Mouse (Mus musculus) testis, postnatal 14 days (tissue): ENCODE measurements around the gene Ap1s1.

Experiments
- DNase-seq: peaks from one replicate; pipeline ENCODE4 v3.0.0; 2021; ENCODE audit warnings: low spot score

The Ap1s1 gene

DNA sequence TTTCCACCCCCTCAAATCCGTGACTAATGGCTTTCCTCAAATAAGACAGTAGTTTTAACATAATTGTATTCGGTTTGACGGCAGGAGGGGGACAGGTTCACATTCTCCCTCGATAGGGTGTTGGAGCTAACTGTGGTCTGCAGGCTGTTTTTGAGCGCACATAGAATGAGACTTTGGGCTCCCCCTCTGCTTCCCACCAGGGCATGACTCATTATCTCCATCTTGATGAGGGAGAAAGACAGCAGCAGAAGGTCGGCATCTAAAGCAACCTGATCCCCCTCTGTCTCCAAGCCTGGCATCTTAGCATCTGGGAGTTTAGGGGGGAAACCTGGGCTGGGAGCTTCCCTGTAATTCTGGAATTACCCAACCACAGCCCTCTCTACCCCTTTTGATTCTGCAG, 19.5 kb upstream of the Ap1s1 start:
- no peak for DNase-seq

DNA sequence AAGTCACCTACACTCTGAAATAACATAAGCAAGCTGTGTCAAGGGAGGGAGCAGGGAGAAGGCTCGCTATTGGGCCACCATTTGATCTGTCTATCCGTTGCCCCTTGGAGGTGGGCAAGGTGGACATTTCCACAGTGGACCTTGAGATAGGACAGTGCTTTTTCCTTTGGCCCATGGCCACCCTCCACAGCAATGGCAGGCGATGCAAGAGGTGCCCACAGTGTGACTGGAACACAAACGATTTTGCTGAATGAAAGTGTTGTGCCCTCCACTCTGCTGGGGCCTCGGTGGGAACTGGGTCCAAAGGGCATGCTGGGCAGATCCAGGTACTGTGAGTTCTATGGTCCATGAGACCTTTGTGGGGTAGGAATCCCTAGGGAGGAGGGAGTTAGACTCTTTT, 16.7 kb upstream of the Ap1s1 start:
- no peak for DNase-seq

DNA sequence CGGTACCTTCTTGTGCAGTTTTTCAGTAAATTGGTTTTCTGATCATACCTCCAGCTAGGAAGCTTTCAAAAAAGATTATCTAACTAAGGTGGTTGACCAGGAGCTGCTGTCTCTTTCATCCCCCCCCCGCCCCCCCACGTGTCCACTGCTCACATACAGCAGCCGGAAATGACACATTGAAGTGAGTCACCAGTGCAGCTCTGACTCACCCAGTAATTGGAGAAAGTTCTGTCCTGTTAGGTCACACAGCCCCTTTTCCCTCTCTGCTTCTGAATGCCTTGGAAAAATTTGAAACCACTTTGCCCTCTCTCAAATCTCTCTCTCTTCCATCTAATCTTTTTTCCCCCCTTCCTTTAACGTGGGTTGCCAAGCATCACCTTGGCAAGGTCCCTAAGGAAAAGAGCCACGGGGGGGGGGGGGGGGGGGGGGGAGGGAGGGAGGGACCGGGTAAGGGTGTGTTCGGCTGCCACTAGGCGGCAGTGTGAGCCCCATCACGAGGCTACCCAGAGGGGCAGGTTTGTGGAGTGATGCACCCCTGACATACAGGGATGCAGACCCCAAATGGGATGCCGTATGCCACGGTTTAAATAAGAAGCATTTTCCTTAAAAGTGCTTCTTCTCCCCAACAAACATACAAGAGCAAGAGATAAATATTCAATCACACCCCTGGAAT, 16.0 kb upstream of the Ap1s1 start:
- no peak for DNase-seq

DNA sequence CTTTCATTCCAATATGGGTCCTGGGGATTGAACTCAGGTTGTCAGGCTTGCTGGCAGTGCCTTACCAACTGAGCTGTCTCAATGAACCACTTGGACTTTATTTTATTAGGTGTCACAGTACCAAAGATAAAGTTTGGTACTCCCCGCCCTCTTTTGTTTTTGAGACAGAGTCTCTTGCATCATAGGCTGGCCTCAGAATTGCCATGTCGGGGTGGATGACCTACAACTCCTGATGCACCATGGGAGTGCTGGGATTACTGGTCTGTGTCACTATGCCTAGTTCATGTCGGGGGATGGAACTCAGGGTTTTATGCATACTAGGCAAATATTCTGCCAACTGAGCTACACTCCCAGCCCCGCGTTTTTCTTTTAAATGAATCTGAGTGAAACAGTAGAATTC, 8.9 kb upstream of the Ap1s1 start:
- no peak for DNase-seq

DNA sequence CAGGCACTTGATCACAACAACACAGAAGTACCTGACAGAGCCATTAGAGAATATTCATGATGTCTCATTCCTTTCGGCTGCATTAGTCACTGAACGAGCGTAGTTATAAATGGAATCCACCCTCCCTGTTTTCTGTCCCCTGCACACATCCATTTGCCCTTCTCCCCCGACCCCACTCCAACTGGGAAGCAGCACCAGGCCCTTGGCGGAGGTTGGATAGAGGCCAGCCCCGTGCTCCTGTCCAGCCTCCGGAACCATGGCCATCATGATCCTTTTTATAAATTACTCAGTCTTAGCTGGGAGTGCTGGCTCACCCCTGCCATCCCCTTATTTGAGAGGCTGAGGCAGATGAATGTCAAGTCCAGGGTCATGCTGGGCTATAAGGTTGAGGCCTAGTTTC, 8.4 kb upstream of the Ap1s1 start:
- DNase-seq, result no peak

DNA sequence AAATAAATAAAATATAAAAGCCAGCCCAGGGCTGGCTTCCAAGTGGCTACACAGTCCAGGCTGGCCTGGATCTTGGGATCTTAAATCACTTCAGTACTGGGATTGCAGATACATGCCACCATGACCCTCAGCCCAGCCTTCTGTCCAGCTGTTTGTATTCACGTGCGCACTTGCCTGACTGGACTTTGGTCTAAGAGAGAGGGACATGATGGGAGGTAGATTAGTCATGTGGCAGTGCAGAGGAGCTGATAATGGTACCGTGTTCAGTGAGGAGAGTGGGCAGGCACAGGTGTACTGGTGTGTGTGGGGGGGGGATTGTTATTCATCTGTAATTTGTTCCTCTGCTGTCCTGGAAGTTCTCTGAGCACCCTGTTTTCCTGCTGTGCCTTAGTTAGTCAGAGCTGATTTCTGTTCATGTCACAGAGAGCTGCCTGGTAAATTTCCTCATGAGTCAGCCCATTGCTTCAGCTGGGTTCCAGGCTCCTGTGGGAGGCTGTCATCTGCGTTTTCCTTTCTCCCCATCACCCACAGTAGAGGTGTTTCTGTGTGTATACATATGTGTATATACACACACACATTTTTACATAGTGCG, 6.1 kb upstream of the Ap1s1 start:
- no peak for DNase-seq

DNA sequence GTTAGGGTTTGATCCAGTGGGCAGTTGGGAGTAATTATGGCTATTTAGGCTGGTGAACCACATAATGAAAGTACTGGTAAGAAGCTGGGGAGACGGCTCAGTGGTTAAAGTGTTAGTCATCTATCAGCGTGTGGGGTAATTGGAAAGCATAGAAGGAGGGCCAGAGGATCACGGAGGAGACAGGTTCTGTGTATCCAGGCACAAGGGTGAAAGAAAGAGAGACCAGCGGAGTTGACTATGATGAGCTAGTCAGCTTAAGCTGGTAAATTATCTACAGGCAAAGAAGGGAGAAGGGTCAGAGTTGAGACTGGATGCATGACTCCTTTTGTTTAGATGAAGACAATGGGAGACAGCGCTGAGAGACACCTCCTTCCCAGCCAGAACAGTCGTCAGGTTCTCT, 5.2 kb upstream of the Ap1s1 start:
- DNase-seq, result no peak

DNA sequence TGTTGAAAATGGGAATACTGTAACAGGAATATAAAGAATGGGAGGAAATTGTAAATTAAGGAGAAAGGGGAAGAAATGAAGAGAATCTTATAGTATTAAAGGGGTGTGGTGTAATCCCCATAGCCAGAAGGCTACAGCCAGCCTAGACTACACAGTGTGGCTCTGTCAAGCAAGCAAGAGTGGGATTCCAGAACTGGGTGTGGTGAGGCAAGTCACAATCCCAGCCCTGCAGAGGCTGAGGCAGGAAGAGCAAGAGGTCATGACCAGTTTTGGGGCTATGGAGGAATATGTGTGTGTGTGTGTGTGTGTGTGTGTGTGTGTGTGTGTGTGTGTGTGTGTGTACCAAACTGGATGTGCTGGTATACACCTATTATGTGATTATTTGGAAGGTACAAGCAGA, 1.1 kb upstream of the Ap1s1 start:
- DNase-seq, result no peak

DNA sequence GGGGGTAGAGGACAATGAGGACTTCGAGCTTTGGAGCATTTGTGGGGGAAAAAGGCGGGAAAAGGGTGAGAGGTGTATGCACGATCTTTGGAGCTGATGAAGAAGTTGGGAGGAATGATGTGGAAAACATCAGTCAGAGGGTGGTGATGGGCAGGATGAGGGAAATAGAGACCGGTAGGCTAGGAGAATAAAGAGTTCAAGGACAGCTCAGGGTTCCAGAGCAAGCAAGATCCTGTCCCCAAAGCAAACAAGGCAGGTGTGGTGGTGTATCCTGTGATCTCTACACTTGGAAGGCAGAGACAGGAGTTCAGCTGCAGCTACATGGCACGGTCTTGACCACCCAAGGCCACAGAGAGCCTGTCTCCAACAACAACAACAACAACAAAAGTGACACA, 386 bp upstream of the Ap1s1 start:
- DNase-seq, result no peak

DNA sequence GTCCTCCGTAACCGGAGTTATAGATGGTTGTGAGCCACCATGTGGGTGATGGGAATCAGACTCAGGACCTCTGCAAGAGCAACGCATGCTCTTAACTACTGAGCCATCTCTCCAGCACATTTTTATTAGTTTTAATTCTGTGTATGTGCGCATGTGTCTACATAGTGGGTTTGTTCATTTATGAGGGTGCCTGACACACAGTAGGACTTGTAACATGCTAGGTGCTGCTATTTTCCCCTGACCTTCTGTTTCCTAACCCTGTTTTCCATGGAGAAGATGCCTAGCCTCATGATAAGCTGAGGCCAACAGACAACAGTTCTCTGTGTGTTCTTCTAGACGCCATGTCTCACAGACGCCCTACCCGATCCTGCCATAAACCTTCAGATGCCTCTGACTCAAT, 1.9 kb downstream of the Ap1s1 start:
- DNase-seq, result no peak

DNA sequence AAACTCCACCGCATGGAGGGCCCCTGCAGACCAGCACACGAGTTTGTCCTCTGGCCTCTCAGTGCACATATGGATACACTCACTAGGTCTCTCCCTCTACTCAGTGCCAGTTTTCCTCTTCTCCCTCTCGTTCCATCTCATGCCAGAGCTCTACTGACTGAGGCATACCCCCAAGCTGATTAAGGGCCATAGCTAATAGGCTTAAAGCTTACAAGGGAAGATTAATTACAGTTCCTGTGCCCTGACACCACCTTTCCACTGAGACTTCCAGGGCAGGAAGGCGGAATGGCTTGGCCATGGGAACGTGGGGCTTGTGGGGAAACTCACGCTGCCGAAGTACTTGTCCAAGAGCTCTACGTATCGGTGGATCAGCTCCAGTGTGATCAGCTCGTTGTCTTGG, 4.5 kb downstream of the Ap1s1 start:
- no peak for DNase-seq

DNA sequence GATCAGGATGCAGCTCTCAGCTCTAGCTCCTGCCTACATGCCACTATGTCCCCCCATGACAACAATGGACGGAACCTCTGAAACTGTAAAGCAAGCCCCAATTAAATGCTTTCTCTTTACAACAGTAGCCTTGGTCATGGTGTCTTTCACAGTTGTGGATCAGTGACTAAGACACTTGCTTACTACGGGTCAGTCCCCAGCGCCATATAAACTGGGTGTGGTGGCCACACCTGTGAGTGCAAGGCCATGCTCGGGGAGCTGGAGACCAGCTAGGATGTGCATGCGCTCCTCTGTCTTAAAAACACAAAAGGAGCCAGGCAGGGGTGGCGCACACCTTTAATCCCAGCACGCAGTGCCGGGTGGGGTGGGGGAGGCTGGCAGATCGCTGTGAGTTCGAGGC, 6.5 kb downstream of the Ap1s1 start:
- DNase-seq, result no peak

DNA sequence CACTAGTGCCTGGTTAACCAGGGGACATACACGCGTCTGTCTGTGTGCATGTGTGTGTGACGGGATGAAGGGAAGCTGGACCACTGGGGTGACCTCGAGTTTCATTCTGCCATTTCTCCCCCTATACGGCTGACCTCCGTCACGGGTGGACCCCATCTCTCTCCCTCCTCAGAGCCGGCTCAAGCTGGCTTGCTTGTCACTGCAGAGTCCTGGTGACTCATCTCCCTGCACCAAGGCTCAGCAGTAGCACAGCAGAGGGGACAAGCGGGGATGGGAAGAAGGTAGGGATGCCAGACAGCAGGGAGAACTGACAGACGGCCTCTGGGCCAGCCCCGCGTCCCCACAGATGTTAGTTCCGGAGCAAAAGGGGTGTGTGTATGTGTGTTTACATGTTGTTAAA, 9.7 kb downstream of the Ap1s1 start:
- DNase-seq, result no peak

DNA sequence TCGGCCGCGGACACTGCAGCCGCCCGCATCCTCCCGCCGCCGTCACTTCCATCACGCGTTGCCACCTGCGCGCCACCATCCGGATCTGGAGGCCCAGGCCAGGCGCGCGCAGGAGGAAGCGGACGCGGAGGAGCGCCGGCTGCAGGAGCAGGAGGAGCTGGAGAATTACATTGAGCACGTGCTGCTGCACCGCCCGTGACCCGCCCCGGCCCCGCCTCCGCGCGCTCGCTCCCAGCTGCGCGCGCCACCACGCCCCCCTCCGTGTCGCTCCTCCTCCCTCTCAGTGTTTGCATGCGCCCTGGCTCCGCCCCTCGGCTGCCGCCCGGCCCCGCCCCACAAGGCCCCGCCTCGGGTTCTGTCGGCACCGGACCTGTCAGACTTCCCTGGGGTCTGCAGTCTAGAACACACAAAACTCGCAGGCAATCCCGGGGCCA, 13.3 kb downstream of the Ap1s1 start:
- peak; percentile 84 for DNase-seq

DNA sequence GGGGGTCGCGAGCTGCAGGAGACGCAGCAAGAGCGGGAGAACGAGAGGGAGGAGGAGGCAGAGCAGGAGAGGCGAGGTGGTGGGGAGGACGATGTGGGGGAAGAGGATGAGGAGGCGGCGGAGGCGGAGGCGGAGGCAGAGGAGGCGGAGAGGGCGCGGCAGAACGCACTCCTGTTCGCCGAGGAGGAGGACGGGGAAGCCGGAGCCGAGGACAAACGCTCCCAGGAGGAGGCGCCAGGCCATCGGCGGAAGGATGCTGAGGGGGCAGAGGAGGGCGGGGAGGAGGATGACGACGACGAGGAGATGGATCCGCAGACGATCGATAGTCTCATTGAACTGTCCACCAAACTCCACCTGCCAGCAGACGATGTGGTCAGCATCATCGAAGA, 13.9 kb downstream of the Ap1s1 start:
- no peak for DNase-seq

DNA sequence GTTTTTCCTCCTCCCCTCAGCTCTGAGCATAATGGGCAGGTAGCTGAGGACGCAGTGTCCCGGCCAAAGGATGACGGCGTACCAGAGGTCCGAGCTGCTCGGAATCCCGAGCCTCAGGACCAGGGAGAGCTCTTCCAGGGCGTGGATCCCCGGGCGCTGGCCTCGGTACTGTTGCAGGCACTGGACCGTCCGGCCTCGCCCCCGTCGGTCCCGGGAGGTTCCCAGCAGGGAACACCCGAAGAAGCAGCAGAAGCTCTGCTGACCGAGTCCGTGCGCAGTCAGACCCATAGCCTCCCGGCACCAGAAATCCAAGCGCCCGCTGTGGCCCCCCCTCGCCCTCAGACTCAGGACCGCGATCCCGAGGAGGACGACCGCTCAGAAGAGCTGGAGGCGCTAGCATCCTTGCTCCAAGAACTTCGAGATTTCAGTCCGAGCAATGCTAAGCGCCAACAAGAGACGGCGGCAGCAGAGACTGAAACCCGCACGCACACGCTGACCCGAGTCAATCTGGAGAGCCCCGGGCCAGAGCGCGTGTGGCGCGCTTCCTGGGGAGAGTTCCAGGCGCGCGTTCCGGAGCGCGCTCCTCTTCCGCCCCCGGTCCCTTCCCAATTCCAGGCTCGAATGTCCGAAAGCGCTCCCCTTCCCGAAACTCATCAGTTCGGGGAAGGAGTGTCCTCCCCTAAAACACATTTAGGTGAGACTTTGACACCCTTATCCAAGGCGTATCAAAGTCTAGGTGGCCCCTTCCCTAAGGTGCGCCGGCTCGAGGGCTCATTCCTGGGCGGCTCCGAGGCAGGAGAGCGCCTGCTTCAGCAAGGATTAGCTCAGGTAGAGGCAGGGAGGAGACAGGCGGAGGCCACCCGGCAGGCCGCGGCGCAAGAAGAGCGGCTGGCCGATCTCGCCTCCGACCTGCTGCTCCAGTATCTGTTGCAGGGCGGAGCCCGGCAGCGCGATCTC, 14.6 kb downstream of the Ap1s1 start:
- peak; percentile 35 for DNase-seq

DNA sequence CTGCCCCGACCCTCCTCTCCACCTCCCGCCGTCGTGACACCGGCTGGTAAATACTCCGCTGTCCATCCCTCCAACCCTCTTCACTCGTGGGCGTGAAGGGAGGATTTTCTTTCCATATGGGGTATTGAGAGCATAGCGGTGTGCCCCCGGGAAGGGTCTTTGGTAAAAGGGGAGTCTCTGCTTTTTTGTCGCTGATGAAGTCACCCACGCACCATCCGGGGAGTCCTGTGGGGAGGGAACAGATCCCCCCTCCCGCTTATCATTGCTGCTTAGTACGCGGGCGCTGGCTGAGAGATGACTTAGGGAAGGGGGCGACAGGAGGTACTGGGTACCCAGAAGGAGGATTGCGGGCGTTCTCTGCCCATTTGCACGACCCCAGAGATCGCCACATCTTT, 15.5 kb downstream of the Ap1s1 start:
- DNase-seq, result no peak

DNA sequence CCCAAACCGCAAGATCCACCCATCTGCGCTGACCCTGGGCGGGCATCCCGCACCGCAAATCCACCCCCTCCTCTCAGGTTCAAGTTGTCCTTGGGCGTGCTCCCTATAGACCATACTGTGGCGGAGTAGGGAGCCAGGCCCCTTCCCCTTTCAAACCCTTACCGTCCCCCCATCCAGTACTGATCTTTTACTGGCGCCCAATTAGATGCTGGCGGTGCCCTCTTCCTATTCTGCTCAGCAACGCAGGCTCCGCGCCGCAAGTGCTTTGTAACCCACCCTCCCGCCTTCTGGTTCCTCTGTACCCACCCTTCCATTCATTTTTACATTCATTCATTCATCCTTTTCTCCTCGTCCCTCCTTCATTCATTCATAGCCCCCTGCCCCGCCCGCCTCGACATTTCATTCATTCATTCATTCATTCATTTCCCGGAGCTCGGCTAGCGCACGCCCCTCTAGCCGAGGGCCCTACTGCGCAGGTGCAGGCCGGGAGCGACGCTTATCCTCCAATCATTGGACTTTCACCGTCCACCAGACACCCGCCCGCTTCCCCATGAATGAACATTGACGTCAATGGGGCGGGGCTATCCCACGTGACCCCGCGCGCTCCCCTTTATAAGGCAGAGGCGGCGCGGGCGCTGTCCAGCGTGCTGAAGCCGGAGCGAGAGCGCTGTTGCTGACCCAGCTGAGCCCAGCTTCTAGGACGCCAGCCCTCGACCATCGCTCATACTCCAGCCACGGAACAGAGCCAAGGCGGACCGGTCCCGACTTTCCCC, 16.1 kb downstream of the Ap1s1 start:
- peak; percentile 92 for DNase-seq

DNA sequence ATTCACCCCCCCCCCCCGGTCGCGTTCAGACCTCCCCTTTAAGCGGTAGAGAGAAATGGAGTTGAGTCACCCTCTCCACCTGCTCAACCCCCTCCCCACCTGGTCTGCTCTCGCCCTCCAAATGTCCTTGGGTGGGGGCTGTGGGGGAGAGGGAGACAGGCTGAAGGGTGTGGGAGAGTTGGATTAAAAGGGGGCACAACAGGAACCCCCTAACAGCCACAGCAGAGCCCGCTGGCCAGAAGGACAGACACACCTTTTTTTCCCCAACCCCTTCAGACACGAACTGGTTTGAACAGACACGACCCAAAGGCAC, 16.7 kb downstream of the Ap1s1 start:
- DNase-seq, result no peak

DNA sequence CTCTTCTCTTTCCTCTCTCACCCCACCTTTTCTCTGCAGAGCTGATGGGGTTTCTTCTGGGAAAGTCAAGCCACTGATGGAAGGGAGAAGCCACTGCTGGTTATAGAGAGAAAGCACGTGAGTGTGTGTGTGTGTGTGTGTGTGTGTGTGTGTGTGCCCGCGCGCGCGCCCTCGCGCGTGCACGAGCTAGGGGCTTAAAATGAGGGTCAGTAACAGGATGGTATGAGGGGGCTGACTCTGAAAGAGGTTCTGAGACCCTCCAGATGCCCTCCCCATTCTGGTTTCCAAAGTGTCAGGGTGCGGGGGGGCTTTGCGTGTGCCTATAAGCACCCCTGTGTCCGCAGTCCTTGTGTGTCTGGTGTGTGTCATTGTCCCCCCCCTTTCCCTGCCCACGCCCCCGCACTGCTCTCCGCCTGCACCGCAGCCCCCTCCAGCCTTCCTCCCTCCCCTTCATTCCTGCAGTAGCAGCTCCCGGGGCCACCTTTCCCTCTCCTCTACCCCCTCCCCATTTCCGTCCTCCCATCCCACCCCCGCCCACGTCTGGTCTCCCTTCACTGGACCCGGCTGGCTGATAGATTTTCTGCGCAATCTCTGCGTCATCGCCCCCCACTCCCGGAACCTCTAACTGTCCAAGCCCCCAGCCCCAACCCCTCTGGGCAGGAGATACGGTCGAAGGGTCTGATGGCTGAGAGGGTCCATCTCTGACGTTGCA, 17.2 kb downstream of the Ap1s1 start:
- DNase-seq, result no peak

DNA sequence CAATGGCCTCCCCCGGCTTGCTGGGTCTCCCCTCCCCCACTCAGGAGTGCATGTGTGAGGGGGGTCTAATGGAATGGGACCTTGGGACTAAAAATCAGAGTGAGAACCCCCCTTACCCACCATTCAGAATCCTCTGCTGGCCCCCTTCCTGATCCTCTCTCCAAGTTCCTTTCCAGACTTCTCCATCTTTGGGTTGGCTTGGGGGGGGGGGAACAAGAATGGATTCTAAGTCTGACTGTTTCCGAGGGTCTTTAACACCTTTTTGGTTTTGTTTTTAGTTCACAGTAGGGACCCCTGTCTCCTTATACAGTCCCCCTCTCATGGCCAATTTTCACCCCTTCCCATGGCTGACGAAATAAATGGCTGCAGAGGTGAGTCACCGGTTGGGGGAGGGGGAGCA, 19.8 kb downstream of the Ap1s1 start, which contains the start of gene Vgf:
Vgf (plus strand) TSS at position 301 of the 400 bp plus-strand sequence.
- no peak for DNase-seq

DNA sequence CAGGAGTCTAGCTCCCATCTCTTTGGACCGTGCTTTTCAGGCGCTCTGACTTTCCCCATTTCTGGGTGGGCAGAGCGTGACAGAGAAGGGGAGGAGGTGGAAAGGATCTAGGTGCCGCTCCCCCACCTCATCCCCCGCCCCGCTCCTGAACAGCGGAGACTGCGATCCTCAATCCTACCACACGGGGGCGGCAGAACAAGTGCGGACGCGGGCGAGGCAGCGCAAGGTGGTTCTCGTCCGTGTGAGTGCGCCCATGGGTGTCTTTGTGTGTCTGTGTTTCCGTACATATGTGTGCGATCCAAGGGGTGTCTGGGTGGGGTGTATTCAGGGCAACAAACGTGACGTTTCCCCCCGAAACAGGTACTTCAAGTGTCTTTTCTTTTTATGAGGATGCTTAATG, 20.8 kb downstream of the Ap1s1 start:
- peak; percentile 58 for DNase-seq
